Mouse (Mus musculus) intestine, embryonic 14.5 days (tissue): ENCODE data around the gene Creld2. TPM values are rescaled to one million over a fixed set of nuclear protein-coding genes. Genes with fewer than 3 reads are reported as not detected.
A peak's percentile ranks its signal among the peaks of the same experiment; 100 is the strongest.

Source experiments
- ATAC-seq: fragments of 200-750 bp; cut with Nextera tagmentation; replicated peaks from 2 replicates; pipeline ENCODE4 v1.8.0; 2017; ENCODE audit warnings: low read depth, moderate number of reproducible peaks, moderate TSS enrichment, moderate library complexity; ENCODE audit not compliant: low FRiP score, low TSS enrichment
- DNase-seq: peaks from one replicate; pipeline ENCODE4 v3.0.0-alpha.2; 2018; ENCODE audit warnings: low spot score
- H3K27ac ChIP-seq: fragments of 300-500 bp; sonication (generic); 2 replicates; pipeline ENCODE4 v1.5.1; 2014; ENCODE audit warnings: low read depth, mild to moderate bottlenecking, control low read depth
- H3K27me3 ChIP-seq: fragments of 300-500 bp; sonication (generic); replicated peaks from 2 replicates; pipeline ENCODE4 v1.6.1; 2014; ENCODE audit warnings: low read length, control low read depth; ENCODE audit not compliant: control insufficient read depth, insufficient read depth
- H3K36me3 ChIP-seq: fragments of 300-500 bp; sonication (generic); 2 replicates; pipeline ENCODE4 v1.6.1; 2014; ENCODE audit warnings: low read length, control low read depth; ENCODE audit not compliant: control insufficient read depth, insufficient read depth
- H3K4me1 ChIP-seq: fragments of 300-500 bp; sonication (generic); replicated peaks from 2 replicates; pipeline ENCODE4 v1.6.1; 2014; ENCODE audit warnings: low read length, control low read depth, mixed read lengths; ENCODE audit not compliant: control insufficient read depth, insufficient read depth
- H3K4me2 ChIP-seq: fragments of 300-500 bp; sonication (generic); 2 replicates; pipeline ENCODE4 v1.6.1; 2014; ENCODE audit warnings: low read length
- H3K4me3 ChIP-seq: fragments of 300-500 bp; sonication (generic); 2 replicates; pipeline ENCODE4 v1.5.1; 2014; ENCODE audit warnings: low read depth, low read length, control low read depth, mixed read lengths
- H3K9ac ChIP-seq: fragments of 300-500 bp; sonication (generic); 2 replicates; pipeline ENCODE4 v1.6.1; 2014; ENCODE audit warnings: mild to moderate bottlenecking, low read length
- H3K9me3 ChIP-seq: fragments of 300-500 bp; sonication (generic); 2 replicates; pipeline ENCODE4 v1.6.1; 2016; ENCODE audit warnings: low read length, control low read depth; ENCODE audit not compliant: control insufficient read depth
- WGBS: fragments of 180-500 bp; shearing (Covaris S2); extraction: QIAGEN DNeasy Blood & Tissue Kit; methylation state at CpG from one replicate; pipeline ENCODE4 v1.1.7; 2014; 5-methylcytosine and 5-hydroxymethylcytosine counted together
- polyA plus RNA-seq: library from polyadenylated mRNA; unstranded; fragments of >200 nt; fragmentation: Nextera tagmentation; extraction: Ambion mirVana; gene quantifications from 2 replicates; pipeline ENCODE4 v1.2.1, GENCODE M21; 2014

The Creld2 gene
- polyA plus RNA-seq, 1 experiment from 2014 or later, result 95.1 TPM

- no peak overlapping the region for H3K27ac ChIP-seq
- no peaks in the 10 kb centered on the region for H3K27me3 ChIP-seq
- no peak overlapping the region for H3K4me2 ChIP-seq
- 94% methylated on average over 3 of the region's 3 CpGs for WGBS
- peaks cover 18% of the 10 kb centered on the region for H3K4me1 ChIP-seq
- H3K36me3 ChIP-seq, result peaks cover 16% of the 10 kb centered on the region
- DNase-seq (no peak), ATAC-seq (no peak)
- H3K9me3 ChIP-seq, result no peaks in the 10 kb centered on the region
- no peak overlapping the region for H3K4me3 ChIP-seq
- H3K9ac ChIP-seq, result no peak overlapping the region
Measured at GRCm38 (mm10) chr15:88860781-88861180, 41.3 kb downstream of the Creld2 start.

- H3K27ac ChIP-seq, result peak within 1 kb of the TSS; percentile 96
- WGBS, result under 1% methylated on average over 105 of the region's 107 CpGs
- no peaks in the 10 kb centered on the region for H3K9me3 ChIP-seq
- H3K36me3 ChIP-seq, result peaks cover 21% of the 10 kb centered on the region
- peaks cover 24% of the 10 kb centered on the region for H3K4me1 ChIP-seq
- ATAC-seq, result peak; percentile 88
- peak within 1 kb of the TSS; percentile 82 for H3K4me3 ChIP-seq
- H3K4me2 ChIP-seq, result peak within 1 kb of the TSS; percentile 85
- no peaks in the 10 kb centered on the region for H3K27me3 ChIP-seq
- peak within 1 kb of the TSS; percentile 83 for H3K9ac ChIP-seq
- peak; percentile 98 for DNase-seq
Measured at GRCm38 (mm10) chr15:88861772-88862622, 42.6 kb downstream of the Creld2 start, which contains the start of gene Pim3. Gene Pim3, plus strand, starts transcription at chr15:88862186.

- H3K4me2 ChIP-seq, result peak overlapping the region; percentile 85
- peaks cover 33% of the 10 kb centered on the region for H3K4me1 ChIP-seq
- H3K4me3 ChIP-seq, result peak overlapping the region; percentile 82
- no peaks in the 10 kb centered on the region for H3K27me3 ChIP-seq
- peak; percentile 17; the same call in 1 of the 2 replicates for ATAC-seq
- peak overlapping the region; percentile 83 for H3K9ac ChIP-seq
- WGBS, result under 1% methylated on average over 95 of the region's 98 CpGs
- no peaks in the 10 kb centered on the region for H3K9me3 ChIP-seq
- H3K36me3 ChIP-seq, result peaks cover 21% of the 10 kb centered on the region
- H3K27ac ChIP-seq, result peak overlapping the region; percentile 96
- peak; percentile 85 for DNase-seq
Measured at GRCm38 (mm10) chr15:88862881-88863694, 43.6 kb downstream of the Creld2 start.

GRCm38 (mm10) chr15:88863695-88864231 is 44.3 kb downstream of the Creld2 start:
- DNase-seq, result peak; percentile 90
- peak overlapping the region; percentile 82 for H3K4me3 ChIP-seq
- H3K4me1 ChIP-seq, result peaks cover 35% of the 10 kb centered on the region
- WGBS, result 0% methylated on average over 14 of the region's 39 CpGs
- no peaks in the 10 kb centered on the region for H3K27me3 ChIP-seq
- H3K36me3 ChIP-seq, result peaks cover 21% of the 10 kb centered on the region
- H3K4me2 ChIP-seq, result peak overlapping the region; percentile 85
- peak; percentile 69 for ATAC-seq
- H3K27ac ChIP-seq, result peak overlapping the region; percentile 96
- H3K9ac ChIP-seq, result peak overlapping the region; percentile 83
- no peaks in the 10 kb centered on the region for H3K9me3 ChIP-seq

- WGBS, result 33% methylated on average over 22 of the region's 22 CpGs
- DNase-seq (no peak), ATAC-seq (peak; percentile 2; the same call in 1 of the 2 replicates)
- peaks cover 35% of the 10 kb centered on the region for H3K4me1 ChIP-seq
- H3K4me3 ChIP-seq, result peak overlapping the region; percentile 82
- H3K27ac ChIP-seq, result peak overlapping the region; percentile 96
- H3K9me3 ChIP-seq, result no peaks in the 10 kb centered on the region
- H3K9ac ChIP-seq, result peak overlapping the region; percentile 83
- H3K4me2 ChIP-seq, result peak overlapping the region; percentile 85
- peaks cover 21% of the 10 kb centered on the region for H3K36me3 ChIP-seq
- H3K27me3 ChIP-seq, result no peaks in the 10 kb centered on the region
Measured at GRCm38 (mm10) chr15:88864270-88865030, 45.0 kb downstream of the Creld2 start.

GRCm38 (mm10) chr15:88865061-88865460 is 45.6 kb downstream of the Creld2 start:
- 84% methylated on average over 14 of the region's 14 CpGs for WGBS
- H3K9ac ChIP-seq, result no peak overlapping the region

GRCm38 (mm10) chr15:88865888-88866695 is 46.6 kb downstream of the Creld2 start:
- Histone ChIP-seq H3K4me1 (peaks cover 35% of the 10 kb centered on the region), H3K27ac (no peak overlapping the region), H3K9ac (no peak overlapping the region), H3K27me3 (no peaks in the 10 kb centered on the region), H3K9me3 (no peaks in the 10 kb centered on the region), H3K4me3 (no peak overlapping the region), H3K4me2 (no peak overlapping the region), H3K36me3 (peaks cover 21% of the 10 kb centered on the region)
- 72% methylated on average over 4 of the region's 4 CpGs for WGBS
- ATAC-seq (no peak), DNase-seq (no peak)

More at GRCm38 (mm10) chr15:88865061-88865460, 45.6 kb downstream of the Creld2 start:
- Histone ChIP-seq H3K9me3 (no peaks in the 10 kb centered on the region), H3K27me3 (no peaks in the 10 kb centered on the region), H3K4me3 (peak overlapping the region; percentile 82; the same call in 1 of the 2 replicates), H3K4me1 (peaks cover 35% of the 10 kb centered on the region), H3K36me3 (peaks cover 21% of the 10 kb centered on the region), H3K4me2 (peak overlapping the region; percentile 85; the same call in 1 of the 2 replicates), H3K27ac (no peak overlapping the region)
- ATAC-seq (no peak), DNase-seq (no peak)
